Mouse (Mus musculus): Measurements from ENCODE around the gene Mien1. TPM values are rescaled to one million over a fixed set of nuclear protein-coding genes. Genes with fewer than 3 reads are reported as not detected.

Gene Mien1
- polyA plus RNA-seq, 1 experiment from 2014 or later: 87.5 TPM

- H3K4me1 ChIP-seq (replicated peaks; ENCODE audit: control insufficient read depth, insufficient read depth, low read length): peaks cover 3% of the 10 kb centered on the region; the same call in 1 of the 2 replicates
- H3K27me3 ChIP-seq (ENCODE audit: control insufficient read depth, insufficient read depth, low read depth, low read length): peaks cover 23% of the 10 kb centered on the region
- H3K9ac ChIP-seq (ENCODE audit: low read length): no peak overlapping the region
- H3K4me2 ChIP-seq (ENCODE audit: low read depth, low read length): no peak overlapping the region
- no peak overlapping the region for H3K27ac ChIP-seq (ENCODE audit: low read length)
- no peak overlapping the region for H3K4me3 ChIP-seq (ENCODE audit: low read length)
- 82% methylated on average over 6 of the region's 6 CpGs for WGBS
- no peaks in the 10 kb centered on the region for H3K9me3 ChIP-seq (ENCODE audit: control insufficient read depth, low read length)
- ATAC-seq (ENCODE audit: low read depth): no peak
- no peaks in the 10 kb centered on the region for H3K36me3 ChIP-seq (ENCODE audit: control insufficient read depth, insufficient read depth, low read length)
Measured at GRCm38 (mm10) chr11:98462255-98462654, 23.5 kb upstream of the Mien1 start.

GRCm38 (mm10) chr11:98461109-98461720 lies 22.4 kb upstream of the Mien1 start:
- no peak overlapping the region for H3K4me2 ChIP-seq (ENCODE audit: low read depth, low read length)
- H3K27me3 ChIP-seq (ENCODE audit: control insufficient read depth, insufficient read depth, low read depth, low read length): peaks cover 23% of the 10 kb centered on the region
- no peaks in the 10 kb centered on the region for H3K9me3 ChIP-seq (ENCODE audit: control insufficient read depth, low read length)
- peaks cover 6% of the 10 kb centered on the region; the same call in 1 of the 2 replicates for H3K4me1 ChIP-seq (replicated peaks; ENCODE audit: control insufficient read depth, insufficient read depth, low read length)
- 53% methylated on average over 6 of the region's 6 CpGs for WGBS
- no peaks in the 10 kb centered on the region for H3K36me3 ChIP-seq (ENCODE audit: control insufficient read depth, insufficient read depth, low read length)
- H3K4me3 ChIP-seq (ENCODE audit: low read length): no peak overlapping the region
- no peak for ATAC-seq (ENCODE audit: low read depth)
- H3K27ac ChIP-seq (ENCODE audit: low read length): no peak overlapping the region
- H3K9ac ChIP-seq (ENCODE audit: low read length): no peak overlapping the region

GRCm38 (mm10) chr11:98459860-98460259 lies 21.1 kb upstream of the Mien1 start:
- Histone ChIP-seq H3K27me3 (ENCODE audit: control insufficient read depth, insufficient read depth, low read depth, low read length) (peaks cover 23% of the 10 kb centered on the region), H3K27ac (ENCODE audit: low read length) (no peak overlapping the region), H3K4me2 (ENCODE audit: low read depth, low read length) (no peak overlapping the region), H3K4me1 (replicated peaks; ENCODE audit: control insufficient read depth, insufficient read depth, low read length) (peaks cover 6% of the 10 kb centered on the region; the same call in 1 of the 2 replicates), H3K36me3 (ENCODE audit: control insufficient read depth, insufficient read depth, low read length) (peaks cover 4% of the 10 kb centered on the region), H3K9me3 (ENCODE audit: control insufficient read depth, low read length) (no peaks in the 10 kb centered on the region), H3K4me3 (ENCODE audit: low read length) (no peak overlapping the region), H3K9ac (ENCODE audit: low read length) (no peak overlapping the region)
- no peak for ATAC-seq (ENCODE audit: low read depth)
- 78% methylated on average over 9 of the region's 9 CpGs for WGBS

GRCm38 (mm10) chr11:98459071-98459741 lies 20.4 kb upstream of the Mien1 start:
- WGBS: 9% methylated on average over 11 of the region's 11 CpGs
- no peak for ATAC-seq (ENCODE audit: low read depth)

GRCm38 (mm10) chr11:98458121-98458990 lies 19.6 kb upstream of the Mien1 start:
- Histone ChIP-seq H3K4me3 (ENCODE audit: low read length) (peak overlapping the region; percentile 66), H3K27me3 (ENCODE audit: control insufficient read depth, insufficient read depth, low read depth, low read length) (peaks cover 23% of the 10 kb centered on the region), H3K27ac (ENCODE audit: low read length) (no peak overlapping the region), H3K4me1 (replicated peaks; ENCODE audit: control insufficient read depth, insufficient read depth, low read length) (peaks cover 6% of the 10 kb centered on the region; the same call in 1 of the 2 replicates), H3K36me3 (ENCODE audit: control insufficient read depth, insufficient read depth, low read length) (peaks cover 4% of the 10 kb centered on the region), H3K4me2 (ENCODE audit: low read depth, low read length) (peak overlapping the region; percentile 86), H3K9ac (ENCODE audit: low read length) (peak overlapping the region; percentile 71), H3K9me3 (ENCODE audit: control insufficient read depth, low read length) (no peaks in the 10 kb centered on the region)
- 3% methylated on average over 28 of the region's 30 CpGs for WGBS
- ATAC-seq (ENCODE audit: low read depth): no peak; the same call in none of the 2 replicates

More at GRCm38 (mm10) chr11:98459071-98459741, 20.4 kb upstream of the Mien1 start:
- Histone ChIP-seq H3K4me1 (replicated peaks; ENCODE audit: control insufficient read depth, insufficient read depth, low read length) (peaks cover 6% of the 10 kb centered on the region; the same call in 1 of the 2 replicates), H3K27me3 (ENCODE audit: control insufficient read depth, insufficient read depth, low read depth, low read length) (peaks cover 23% of the 10 kb centered on the region), H3K4me2 (ENCODE audit: low read depth, low read length) (no peak overlapping the region), H3K27ac (ENCODE audit: low read length) (no peak overlapping the region), H3K9ac (ENCODE audit: low read length) (no peak overlapping the region), H3K36me3 (ENCODE audit: control insufficient read depth, insufficient read depth, low read length) (peaks cover 4% of the 10 kb centered on the region), H3K9me3 (ENCODE audit: control insufficient read depth, low read length) (no peaks in the 10 kb centered on the region), H3K4me3 (ENCODE audit: low read length) (no peak overlapping the region)

GRCm38 (mm10) chr11:98457367-98458120 lies 18.8 kb upstream of the Mien1 start:
- Histone ChIP-seq H3K27me3 (ENCODE audit: control insufficient read depth, insufficient read depth, low read depth, low read length) (peaks cover 23% of the 10 kb centered on the region), H3K36me3 (ENCODE audit: control insufficient read depth, insufficient read depth, low read length) (peaks cover 6% of the 10 kb centered on the region), H3K9me3 (ENCODE audit: control insufficient read depth, low read length) (no peaks in the 10 kb centered on the region), H3K4me3 (ENCODE audit: low read length) (peak overlapping the region; percentile 66), H3K9ac (ENCODE audit: low read length) (peak overlapping the region; percentile 71), H3K4me2 (ENCODE audit: low read depth, low read length) (peak overlapping the region; percentile 86), H3K27ac (ENCODE audit: low read length) (peak overlapping the region; percentile 57; the same call in 1 of the 2 replicates), H3K4me1 (replicated peaks; ENCODE audit: control insufficient read depth, insufficient read depth, low read length) (peaks cover 6% of the 10 kb centered on the region; the same call in 1 of the 2 replicates)
- WGBS: under 1% methylated on average over 52 of the region's 64 CpGs
- ATAC-seq (ENCODE audit: low read depth): peak; percentile 87

GRCm38 (mm10) chr11:98456945-98457344 lies 18.2 kb upstream of the Mien1 start:
- peak overlapping the region; percentile 57; the same call in 1 of the 2 replicates for H3K27ac ChIP-seq (ENCODE audit: low read length)
- H3K27me3 ChIP-seq (ENCODE audit: control insufficient read depth, insufficient read depth, low read depth, low read length): peaks cover 23% of the 10 kb centered on the region
- no peaks in the 10 kb centered on the region for H3K9me3 ChIP-seq (ENCODE audit: control insufficient read depth, low read length)
- H3K4me1 ChIP-seq (replicated peaks; ENCODE audit: control insufficient read depth, insufficient read depth, low read length): peaks cover 6% of the 10 kb centered on the region; the same call in 1 of the 2 replicates
- peak overlapping the region; percentile 71; the same call in 1 of the 2 replicates for H3K9ac ChIP-seq (ENCODE audit: low read length)
- WGBS: 20% methylated on average over 9 of the region's 9 CpGs
- peak overlapping the region; percentile 86 for H3K4me2 ChIP-seq (ENCODE audit: low read depth, low read length)
- peak overlapping the region; percentile 66 for H3K4me3 ChIP-seq (ENCODE audit: low read length)
- peaks cover 6% of the 10 kb centered on the region for H3K36me3 ChIP-seq (ENCODE audit: control insufficient read depth, insufficient read depth, low read length)
- no peak; the same call in 1 of the 2 replicates for ATAC-seq (ENCODE audit: low read depth)

GRCm38 (mm10) chr11:98456545-98456944 lies 17.8 kb upstream of the Mien1 start:
- no peak overlapping the region for H3K4me2 ChIP-seq (ENCODE audit: low read depth, low read length)

More at GRCm38 (mm10) chr11:98456545-98456944, 17.8 kb upstream of the Mien1 start:
- ATAC-seq (ENCODE audit: low read depth): no peak
- Histone ChIP-seq H3K9ac (ENCODE audit: low read length) (no peak overlapping the region), H3K4me3 (ENCODE audit: low read length) (no peak overlapping the region), H3K36me3 (ENCODE audit: control insufficient read depth, insufficient read depth, low read length) (peaks cover 6% of the 10 kb centered on the region), H3K4me1 (replicated peaks; ENCODE audit: control insufficient read depth, insufficient read depth, low read length) (peaks cover 6% of the 10 kb centered on the region; the same call in 1 of the 2 replicates), H3K27ac (ENCODE audit: low read length) (no peak overlapping the region), H3K9me3 (ENCODE audit: control insufficient read depth, low read length) (no peaks in the 10 kb centered on the region), H3K27me3 (ENCODE audit: control insufficient read depth, insufficient read depth, low read depth, low read length) (peaks cover 23% of the 10 kb centered on the region)
- WGBS: 54% methylated on average over 5 of the region's 5 CpGs

All from lung, embryonic 16.5 days (tissue).